Mouse (Mus musculus) lung, postnatal 0 days (tissue): Measurements from ENCODE around the gene Idh2. TPM values are rescaled to one million over a fixed set of nuclear protein-coding genes. Genes with fewer than 3 reads are reported as not detected.

Experiments used
- ATAC-seq: fragments of 200-750 bp; cut with Nextera tagmentation; 2 replicates; pipeline ENCODE4 v1.8.0; 2017; ENCODE audit warnings: moderate library complexity
- DNase-seq: peaks from one replicate; pipeline ENCODE4 v3.0.0-alpha.2; 2016; ENCODE audit warnings: low spot score
- H3K27ac ChIP-seq: fragments of 300-500 bp; sonication (generic); 2 replicates; pipeline ENCODE4 v1.5.1; 2014; ENCODE audit warnings: antibody characterized with exemption, mild to moderate bottlenecking, low read length, mixed read lengths
- H3K27me3 ChIP-seq: fragments of 300-500 bp; sonication (generic); replicated peaks from 2 replicates; pipeline ENCODE4 v1.6.1; 2014; ENCODE audit warnings: low read length, mixed read lengths; ENCODE audit not compliant: insufficient read depth
- H3K36me3 ChIP-seq: fragments of 300-500 bp; sonication (generic); 2 replicates; pipeline ENCODE4 v1.6.1; 2014; ENCODE audit warnings: low read length, mixed read lengths; ENCODE audit not compliant: insufficient read depth
- H3K4me1 ChIP-seq: fragments of 300-500 bp; sonication (generic); 2 replicates; pipeline ENCODE4 v1.6.1; 2014; ENCODE audit warnings: antibody characterized with exemption, low read depth, low read length, mixed read lengths; ENCODE audit not compliant: insufficient read depth
- H3K4me2 ChIP-seq: fragments of 300-500 bp; sonication (generic); replicated peaks from 2 replicates; pipeline ENCODE4 v1.6.1; 2014; ENCODE audit warnings: low read depth, mild to moderate bottlenecking, low read length, moderate library complexity, mixed read lengths
- H3K4me3 ChIP-seq: fragments of 300-500 bp; sonication (generic); 2 replicates; pipeline ENCODE4 v1.5.1; 2014; ENCODE audit warnings: low read depth, low read length
- H3K9ac ChIP-seq: fragments of 300-500 bp; sonication (generic); replicated peaks from 2 replicates; pipeline ENCODE4 v1.6.1; 2014; ENCODE audit warnings: low read depth, mild to moderate bottlenecking
- H3K9me3 ChIP-seq: fragments of 300-500 bp; sonication (generic); 2 replicates; pipeline ENCODE4 v1.6.1; 2016; ENCODE audit warnings: low read length, mixed read lengths
- CTCF ChIP-seq: IDR thresholded peaks from 2 replicates; pipeline ENCODE4 v1.5.1; 2016; ENCODE audit warnings: antibody characterized with exemption, mild to moderate bottlenecking
- EP300 ChIP-seq: IDR thresholded peaks from 2 replicates; pipeline ENCODE4 v1.6.1; 2016; ENCODE audit warnings: antibody characterized with exemption, mild to moderate bottlenecking, control low read depth
- WGBS: fragments of 180-500 bp; shearing (Covaris S2); extraction: QIAGEN DNeasy Blood & Tissue Kit; methylation state at CpG from one replicate; pipeline ENCODE4 v1.1.7; 2014; 5-methylcytosine and 5-hydroxymethylcytosine counted together
- polyA plus RNA-seq: library from polyadenylated mRNA; unstranded; fragments of >200 nt; fragmentation: Nextera tagmentation; extraction: Ambion mirVana; gene quantifications from 2 replicates; pipeline ENCODE4 v1.2.1, GENCODE M21; 2015

The Idh2 gene
- polyA plus RNA-seq, 1 experiment from 2014 or later = 296 TPM

DNA sequence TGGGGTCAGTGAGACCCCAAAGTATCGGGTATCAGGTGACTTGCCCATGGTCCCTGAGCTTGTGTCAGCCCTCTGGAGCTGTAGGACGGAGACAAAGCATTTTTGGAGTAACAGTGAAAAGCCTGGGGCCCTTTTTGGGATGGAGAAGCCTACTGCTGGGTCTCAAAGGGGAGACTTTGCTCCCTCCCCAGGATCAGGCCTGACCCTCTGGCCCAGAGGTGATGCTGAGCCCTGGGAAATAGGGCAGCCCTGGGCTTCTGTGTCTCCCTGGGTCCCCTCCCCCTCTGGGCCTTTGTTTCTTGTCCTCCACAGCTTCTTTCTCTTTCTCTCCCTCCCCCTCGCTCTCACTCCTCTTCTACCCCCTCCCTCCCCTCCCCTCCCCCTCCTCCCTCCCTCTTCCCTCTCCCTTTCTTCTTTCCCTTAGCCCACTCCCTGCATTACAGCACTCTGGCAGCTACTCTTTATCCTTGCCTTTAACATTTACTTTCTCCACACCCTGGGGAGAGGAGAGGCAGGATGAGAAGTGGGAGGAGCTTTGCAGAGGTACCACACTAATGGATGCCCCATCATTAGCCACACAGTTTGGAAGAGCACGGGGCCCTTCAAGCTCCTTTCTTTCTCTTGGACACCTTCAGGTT lies 39.1 kb downstream of the Idh2 start:
- TF ChIP-seq EP300 = no peak
- no peak for TF ChIP-seq CTCF
- 46% methylated on average over 4 of the region's 4 CpGs for WGBS
- Histone ChIP-seq H3K36me3 (no peaks in the 10 kb centered on the region), H3K9ac (no peak overlapping the region), H3K27me3 (no peaks in the 10 kb centered on the region), H3K4me1 (peaks cover 49% of the 10 kb centered on the region), H3K4me3 (no peak overlapping the region), H3K27ac (peak overlapping the region; percentile 84), H3K9me3 (no peaks in the 10 kb centered on the region), H3K4me2 (no peak overlapping the region)
- ATAC-seq (no peak), DNase-seq (no peak)

- Histone ChIP-seq H3K27ac (peak overlapping the region; percentile 84), H3K4me2 (0 out of 2 replicates have a peak overlapping the region, but pooled peaks have one; percentile 17), H3K9ac (no peak overlapping the region), H3K4me1 (peaks cover 51% of the 10 kb centered on the region), H3K9me3 (no peaks in the 10 kb centered on the region), H3K4me3 (no peak overlapping the region), H3K36me3 (no peaks in the 10 kb centered on the region), H3K27me3 (no peaks in the 10 kb centered on the region)
- TF ChIP-seq EP300 (peak; percentile 69), CTCF (peak; percentile 46)
- peak; percentile 83 for ATAC-seq
- 18% methylated on average over 5 of the region's 5 CpGs for WGBS
- peak; percentile 95 for DNase-seq
Observed at GRCm38 (mm10) chr7:80074921-80075441, 40.2 kb downstream of the Idh2 start.

DNA sequence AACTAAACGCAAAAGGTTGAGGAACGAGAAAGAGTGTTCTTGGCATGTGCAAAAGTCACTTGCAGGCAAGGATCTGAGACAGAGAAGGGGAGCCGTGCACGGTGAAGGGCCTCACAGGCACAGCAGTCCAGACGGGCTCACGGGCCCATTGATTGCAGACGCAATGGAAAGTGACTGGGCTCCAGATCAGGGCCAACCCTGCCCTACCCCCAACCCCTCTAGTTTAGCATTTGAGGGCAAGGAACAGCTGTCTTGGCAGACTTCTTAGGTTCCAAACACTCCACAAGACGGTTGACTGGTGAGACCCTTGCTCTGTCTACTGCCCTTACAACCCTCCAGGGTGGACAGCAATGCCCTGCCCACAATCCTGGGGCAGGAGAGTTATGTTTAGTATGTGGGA lies 41.7 kb downstream of the Idh2 start:
- H3K4me1 ChIP-seq = peaks cover 52% of the 10 kb centered on the region
- H3K9ac ChIP-seq = no peak overlapping the region
- no peak overlapping the region for H3K4me2 ChIP-seq
- H3K27ac ChIP-seq = peak overlapping the region; percentile 84; the same call in 1 of the 2 replicates
- no peak for TF ChIP-seq EP300
- TF ChIP-seq CTCF = no peak
- no peaks in the 10 kb centered on the region for H3K9me3 ChIP-seq
- H3K36me3 ChIP-seq = no peaks in the 10 kb centered on the region
- 51% methylated on average over 8 of the region's 8 CpGs for whole genome bisulfite sequencing
- H3K27me3 ChIP-seq = no peaks in the 10 kb centered on the region
- ATAC-seq = no peak
- no peak overlapping the region for H3K4me3 ChIP-seq
- no peak for DNase-seq

GRCm38 (mm10) chr7:80072297-80072696 lies 42.9 kb downstream of the Idh2 start:
- ATAC-seq (no peak), DNase-seq (no peak)
- H3K27ac ChIP-seq = no peak overlapping the region
- no peaks in the 10 kb centered on the region for H3K9me3 ChIP-seq
- H3K9ac ChIP-seq = no peak overlapping the region
- H3K27me3 ChIP-seq = no peaks in the 10 kb centered on the region
- H3K36me3 ChIP-seq = no peaks in the 10 kb centered on the region
- TF ChIP-seq CTCF (no peak), EP300 (no peak)
- 69% methylated on average over 6 of the region's 6 CpGs for WGBS
- H3K4me3 ChIP-seq = no peak overlapping the region
- H3K4me2 ChIP-seq = no peak overlapping the region
- peaks cover 41% of the 10 kb centered on the region for H3K4me1 ChIP-seq

DNA sequence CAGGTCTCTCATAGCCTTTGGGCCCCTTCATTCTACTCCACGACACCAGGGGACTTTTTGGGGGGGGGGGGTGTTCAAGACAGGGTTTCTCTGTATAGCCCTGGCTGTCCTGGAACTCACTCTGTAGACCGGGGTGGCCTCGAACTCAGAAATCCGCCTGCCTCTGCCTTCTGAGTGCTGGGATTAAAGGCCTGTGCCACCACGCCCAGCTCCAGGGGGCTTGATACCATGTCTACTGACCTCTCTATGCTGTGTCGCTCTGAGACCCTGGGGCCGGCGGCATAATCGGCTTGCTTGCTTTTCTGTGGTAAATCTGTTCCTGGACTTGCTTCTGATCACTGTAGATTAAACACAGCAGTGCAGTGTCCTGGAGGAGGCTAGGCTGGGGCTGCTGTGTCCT lies 44.0 kb downstream of the Idh2 start:
- no peaks in the 10 kb centered on the region for H3K9me3 ChIP-seq
- DNase-seq = no peak
- ATAC-seq = no peak
- no peak overlapping the region for H3K4me2 ChIP-seq
- peaks cover 37% of the 10 kb centered on the region for H3K4me1 ChIP-seq
- no peaks in the 10 kb centered on the region for H3K36me3 ChIP-seq
- H3K9ac ChIP-seq = no peak overlapping the region
- TF ChIP-seq CTCF = no peak
- no peak for TF ChIP-seq EP300
- H3K4me3 ChIP-seq = no peak overlapping the region
- no peaks in the 10 kb centered on the region for H3K27me3 ChIP-seq
- H3K27ac ChIP-seq = no peak overlapping the region
- 84% methylated on average over 9 of the region's 9 CpGs for WGBS

GRCm38 (mm10) chr7:80069615-80070327 lies 45.4 kb downstream of the Idh2 start:
- ATAC-seq (peak; percentile 60), DNase-seq (peak; percentile 70)
- WGBS = 10% methylated on average over 13 of the region's 13 CpGs
- no peak overlapping the region for H3K4me2 ChIP-seq
- H3K36me3 ChIP-seq = no peaks in the 10 kb centered on the region
- no peaks in the 10 kb centered on the region for H3K27me3 ChIP-seq
- H3K4me1 ChIP-seq = peaks cover 30% of the 10 kb centered on the region
- TF ChIP-seq EP300 = no peak
- no peak for TF ChIP-seq CTCF
- H3K4me3 ChIP-seq = no peak overlapping the region
- H3K9ac ChIP-seq = no peak overlapping the region
- H3K27ac ChIP-seq = peak overlapping the region; percentile 43; the same call in 1 of the 2 replicates
- no peaks in the 10 kb centered on the region for H3K9me3 ChIP-seq
